Mouse (Mus musculus) kidney, postnatal 0 days (tissue): ENCODE measurements around the gene Igsf3. TPM values are rescaled to one million over a fixed set of nuclear protein-coding genes. Genes with fewer than 3 reads are reported as not detected.

Experiments
- ATAC-seq: fragments of 200-750 bp; cut with Nextera tagmentation; replicated peaks from 2 replicates; pipeline ENCODE4 v1.8.0; 2017; ENCODE audit warnings: low read depth, moderate number of reproducible peaks, moderate TSS enrichment, moderate library complexity; ENCODE audit not compliant: low FRiP score
- DNase-seq: peaks from one replicate; pipeline ENCODE4 v3.0.0-alpha.2; 2016; ENCODE audit warnings: low spot score
- H3K27ac ChIP-seq: fragments of 300-500 bp; sonication (generic); 2 replicates; pipeline ENCODE4 v1.5.1; 2014; ENCODE audit warnings: mild to moderate bottlenecking
- H3K27me3 ChIP-seq: fragments of 300-500 bp; sonication (generic); 2 replicates; pipeline ENCODE4 v1.6.1; 2014; ENCODE audit warnings: low read length, mixed read lengths; ENCODE audit not compliant: insufficient read depth
- H3K36me3 ChIP-seq: fragments of 300-500 bp; sonication (generic); 2 replicates; pipeline ENCODE4 v1.6.1; 2014; ENCODE audit warnings: low read length, mixed read lengths; ENCODE audit not compliant: insufficient read depth
- H3K4me1 ChIP-seq: fragments of 300-500 bp; sonication (generic); replicated peaks from 2 replicates; pipeline ENCODE4 v1.6.1; 2014; ENCODE audit warnings: antibody characterized with exemption, low read length, mixed read lengths; ENCODE audit not compliant: insufficient read depth
- H3K4me2 ChIP-seq: fragments of 300-500 bp; sonication (generic); 2 replicates; pipeline ENCODE4 v1.6.1; 2014; ENCODE audit warnings: mild to moderate bottlenecking, low read length, moderate library complexity, mixed read lengths
- H3K4me3 ChIP-seq: fragments of 300-500 bp; sonication (generic); replicated peaks from 2 replicates; pipeline ENCODE4 v1.5.1; 2014; ENCODE audit warnings: low read depth, low read length
- H3K9ac ChIP-seq: fragments of 300-500 bp; sonication (generic); 2 replicates; pipeline ENCODE4 v1.6.1; 2014; ENCODE audit warnings: low read depth, low read length
- H3K9me3 ChIP-seq: fragments of 300-500 bp; sonication (generic); replicated peaks from 2 replicates; pipeline ENCODE4 v1.6.1; 2016; ENCODE audit warnings: low read length, inconsistent platforms, mixed read lengths
- CTCF ChIP-seq: IDR thresholded peaks from 2 replicates; pipeline ENCODE4 v1.5.1; 2016; ENCODE audit warnings: antibody characterized with exemption, low read depth, mild to moderate bottlenecking, moderate library complexity
- WGBS: fragments of 180-500 bp; shearing (Covaris S2); extraction: QIAGEN DNeasy Blood & Tissue Kit; methylation state at CpG from one replicate; pipeline ENCODE4 v1.1.7; 2014; 5-methylcytosine and 5-hydroxymethylcytosine counted together
- polyA plus RNA-seq: library from polyadenylated mRNA; unstranded; fragments of >200 nt; fragmentation: Nextera tagmentation; extraction: Ambion mirVana; gene quantifications from 2 replicates; pipeline ENCODE4 v1.2.1, GENCODE M21; 2015

The Igsf3 gene
- polyA plus RNA-seq, 1 experiment from 2014 or later: 15.3 TPM

DNA sequence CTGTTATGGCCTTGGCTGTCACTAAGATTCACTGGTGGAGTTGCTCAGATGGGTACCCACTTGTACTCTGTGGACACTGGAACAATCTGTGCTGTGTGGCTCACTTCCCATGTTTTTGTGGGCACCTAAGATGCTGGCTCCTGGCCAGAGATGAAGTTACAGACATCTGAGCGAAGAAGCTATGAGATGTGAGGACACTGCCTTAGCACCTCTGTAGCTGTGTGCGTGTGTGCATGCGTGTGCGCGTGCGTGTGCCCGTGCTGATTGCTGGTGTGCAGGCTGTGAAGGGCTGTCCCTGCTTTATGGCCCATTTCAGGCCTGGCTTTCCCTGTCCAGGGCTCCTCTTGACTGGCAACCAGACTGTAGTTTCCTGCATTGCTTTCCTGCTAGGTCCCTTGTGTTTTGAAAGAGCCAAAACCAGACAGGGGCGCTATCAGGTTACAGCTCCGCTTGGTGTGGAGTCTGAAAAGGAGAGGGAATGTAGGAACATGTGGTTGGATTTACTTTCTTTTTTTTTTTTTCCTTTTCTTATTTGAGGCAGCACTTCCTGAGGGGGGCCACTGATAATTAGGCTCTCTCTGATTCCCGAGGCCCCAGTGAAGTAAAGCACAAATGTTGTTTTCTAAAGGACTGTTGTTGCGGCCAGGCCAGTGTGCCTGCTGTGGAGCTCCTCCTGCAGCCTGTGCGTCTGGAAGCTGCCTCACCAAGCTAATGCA is 21.3 kb downstream of the Igsf3 start:
- H3K9me3 ChIP-seq: no peaks in the 10 kb centered on the region
- no peak overlapping the region for H3K4me3 ChIP-seq
- peak overlapping the region; percentile 57; the same call in 1 of the 2 replicates for H3K27ac ChIP-seq
- no peaks in the 10 kb centered on the region for H3K27me3 ChIP-seq
- WGBS: 22% methylated on average over 12 of the region's 12 CpGs
- peak; percentile 90 for DNase-seq
- ATAC-seq: peak; percentile 62
- H3K4me2 ChIP-seq: no peak overlapping the region
- peaks cover 56% of the 10 kb centered on the region for H3K4me1 ChIP-seq
- TF ChIP-seq CTCF: peak; percentile 39; the same call in 1 of the 2 replicates
- H3K9ac ChIP-seq: no peak overlapping the region
- no peaks in the 10 kb centered on the region for H3K36me3 ChIP-seq

- no peak overlapping the region for H3K4me2 ChIP-seq
- H3K4me3 ChIP-seq: no peak overlapping the region
- no peaks in the 10 kb centered on the region for H3K27me3 ChIP-seq
- H3K27ac ChIP-seq: peak overlapping the region; percentile 57; the same call in 1 of the 2 replicates
- 52% methylated on average over 2 of the region's 2 CpGs for WGBS
- peaks cover 50% of the 10 kb centered on the region for H3K4me1 ChIP-seq
- 0 out of 2 replicates have a peak, but pooled peaks have one; percentile 20 for TF ChIP-seq CTCF
- H3K36me3 ChIP-seq: no peaks in the 10 kb centered on the region
- DNase-seq (no peak), ATAC-seq (no peak)
- no peak overlapping the region for H3K9ac ChIP-seq
- no peaks in the 10 kb centered on the region for H3K9me3 ChIP-seq
These were observed 22.0 kb downstream of the Igsf3 start for GRCm38 (mm10) chr3:101398877-101399276.

- Histone ChIP-seq H3K4me1 (peaks cover 29% of the 10 kb centered on the region), H3K27me3 (no peaks in the 10 kb centered on the region), H3K4me3 (no peak overlapping the region), H3K27ac (no peak overlapping the region), H3K9ac (no peak overlapping the region), H3K4me2 (no peak overlapping the region), H3K36me3 (no peaks in the 10 kb centered on the region), H3K9me3 (no peaks in the 10 kb centered on the region)
- DNase-seq (no peak), ATAC-seq (no peak)
- 20% methylated on average over 5 of the region's 5 CpGs for WGBS
- no peak for TF ChIP-seq CTCF
These were observed 24.6 kb downstream of the Igsf3 start for GRCm38 (mm10) chr3:101401501-101401900.

DNA sequence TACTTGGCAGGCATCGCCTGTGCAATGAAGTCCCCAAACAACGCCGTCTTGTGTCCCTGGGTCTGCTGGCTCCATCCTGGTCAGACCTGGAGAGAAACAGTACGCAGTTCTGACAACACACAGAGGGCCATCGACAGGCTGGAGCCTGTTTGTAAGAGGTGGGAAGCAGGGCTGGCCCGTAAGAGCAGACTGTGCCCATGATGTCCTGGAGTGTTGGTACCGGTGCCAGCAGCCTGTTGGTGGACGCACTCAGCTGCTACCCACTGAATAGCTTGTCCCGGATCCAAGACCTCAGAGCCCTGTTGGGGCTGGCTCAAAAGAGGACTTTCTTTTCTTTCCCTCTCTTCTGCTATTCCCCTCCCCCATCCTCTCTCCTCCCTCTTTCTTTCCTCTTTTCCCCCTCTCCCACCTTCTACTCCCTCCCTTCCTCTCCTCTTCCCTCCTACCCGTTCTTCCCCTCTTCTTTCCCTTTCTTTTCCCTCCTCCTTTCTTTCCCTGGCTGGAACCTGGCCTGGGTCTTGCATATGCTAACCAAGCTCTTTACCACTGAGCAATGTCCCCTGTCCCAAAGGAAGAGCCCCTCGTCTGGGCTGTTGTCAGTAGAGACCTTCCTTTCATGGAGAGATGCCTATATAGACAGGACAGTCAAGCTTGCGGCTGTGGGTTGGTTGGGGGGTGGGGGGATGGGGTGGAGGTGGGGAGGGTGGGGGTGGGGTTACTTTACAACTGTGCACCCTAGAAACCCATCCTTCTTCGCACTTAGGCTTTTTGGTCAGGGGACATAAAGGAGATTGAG is 27.9 kb downstream of the Igsf3 start:
- DNase-seq (no peak), ATAC-seq (no peak; the same call in 1 of the 2 replicates)
- Histone ChIP-seq H3K36me3 (no peaks in the 10 kb centered on the region), H3K27me3 (no peaks in the 10 kb centered on the region), H3K9ac (no peak overlapping the region), H3K27ac (no peak overlapping the region), H3K4me1 (peaks cover 12% of the 10 kb centered on the region; the same call in 1 of the 2 replicates), H3K9me3 (no peaks in the 10 kb centered on the region), H3K4me2 (no peak overlapping the region), H3K4me3 (no peak overlapping the region)
- 63% methylated on average over 13 of the region's 13 CpGs for WGBS
- no peak for TF ChIP-seq CTCF

DNA sequence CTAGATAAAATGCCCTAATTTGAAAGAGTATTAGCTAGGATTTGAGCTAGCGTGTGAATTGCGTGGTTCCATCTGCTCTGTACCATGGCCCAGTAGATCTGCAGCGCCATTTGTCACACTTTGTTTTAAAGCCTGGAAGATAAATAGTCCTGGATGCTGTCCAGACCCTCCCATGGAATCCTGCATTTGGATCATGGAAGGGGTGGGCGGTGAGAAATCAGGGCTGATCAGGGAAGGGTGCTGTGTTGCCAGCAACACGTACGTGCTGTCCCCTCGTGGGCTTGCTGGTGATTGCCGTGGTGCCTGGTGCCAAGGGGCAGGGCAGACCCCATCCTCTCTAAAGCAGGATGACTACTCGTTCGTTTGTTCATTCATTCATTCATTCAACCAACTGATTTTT is 28.6 kb downstream of the Igsf3 start:
- peaks cover 12% of the 10 kb centered on the region; the same call in 1 of the 2 replicates for H3K4me1 ChIP-seq
- H3K9ac ChIP-seq: no peak overlapping the region
- DNase-seq (peak; percentile 87), ATAC-seq (no peak; the same call in 1 of the 2 replicates)
- H3K4me2 ChIP-seq: no peak overlapping the region
- WGBS: 36% methylated on average over 10 of the region's 10 CpGs
- H3K4me3 ChIP-seq: no peak overlapping the region
- no peaks in the 10 kb centered on the region for H3K36me3 ChIP-seq
- no peak overlapping the region for H3K27ac ChIP-seq
- H3K27me3 ChIP-seq: no peaks in the 10 kb centered on the region
- TF ChIP-seq CTCF: peak; percentile 37; the same call in 1 of the 2 replicates
- H3K9me3 ChIP-seq: no peaks in the 10 kb centered on the region

- H3K9me3 ChIP-seq: no peaks in the 10 kb centered on the region
- DNase-seq (no peak), ATAC-seq (no peak)
- H3K9ac ChIP-seq: no peak overlapping the region
- no peak overlapping the region for H3K27ac ChIP-seq
- H3K27me3 ChIP-seq: no peaks in the 10 kb centered on the region
- H3K36me3 ChIP-seq: no peaks in the 10 kb centered on the region
- 42% methylated on average over 3 of the region's 3 CpGs for WGBS
- H3K4me2 ChIP-seq: no peak overlapping the region
- peaks cover 16% of the 10 kb centered on the region; the same call in 1 of the 2 replicates for H3K4me1 ChIP-seq
- no peak for TF ChIP-seq CTCF
- no peak overlapping the region for H3K4me3 ChIP-seq
These were observed 29.2 kb downstream of the Igsf3 start for GRCm38 (mm10) chr3:101406097-101406496.
